Mouse (Mus musculus) forebrain, embryonic 11.5 days (tissue): ENCODE results near the gene Sympk. TPM values are rescaled to one million over a fixed set of nuclear protein-coding genes. Genes with fewer than 3 reads are reported as not detected.

Source experiments
- ATAC-seq: fragments of 200-750 bp; cut with Nextera tagmentation; replicated peaks from 2 replicates; pipeline ENCODE4 v1.8.0; 2017; ENCODE audit warnings: moderate TSS enrichment; ENCODE audit not compliant: low FRiP score
- DNase-seq: peaks from one replicate; pipeline ENCODE4 v3.0.0-alpha.2; 2017; ENCODE audit warnings: low spot score
- H3K27ac ChIP-seq: fragments of 300-500 bp; sonication (generic); 2 replicates; pipeline ENCODE4 v1.5.1; 2014; ENCODE audit warnings: low read depth, low read length
- H3K27me3 ChIP-seq: fragments of 300-500 bp; sonication (generic); 2 replicates; pipeline ENCODE4 v1.6.1; 2014; ENCODE audit warnings: mild to moderate bottlenecking, low read length, mixed read lengths; ENCODE audit not compliant: control insufficient read depth, insufficient read depth
- H3K36me3 ChIP-seq: fragments of 300-500 bp; sonication (generic); 2 replicates; pipeline ENCODE4 v1.6.1; 2014; ENCODE audit warnings: mild to moderate bottlenecking, low read length, moderate library complexity, mixed read lengths; ENCODE audit not compliant: control insufficient read depth, insufficient read depth
- H3K4me1 ChIP-seq: fragments of 300-500 bp; sonication (generic); replicated peaks from 2 replicates; pipeline ENCODE4 v1.6.1; 2014; ENCODE audit warnings: low read length, mixed read lengths; ENCODE audit not compliant: control insufficient read depth, insufficient read depth
- H3K4me2 ChIP-seq: fragments of 300-500 bp; sonication (generic); 2 replicates; pipeline ENCODE4 v1.6.1; 2014; ENCODE audit warnings: low read depth, mild to moderate bottlenecking, low read length, moderate library complexity, mixed read lengths; ENCODE audit not compliant: severe bottlenecking
- H3K4me3 ChIP-seq: fragments of 300-500 bp; sonication (generic); 2 replicates; pipeline ENCODE4 v1.5.1; 2014; ENCODE audit warnings: low read depth, low read length
- H3K9ac ChIP-seq: fragments of 300-500 bp; sonication (generic); 2 replicates; pipeline ENCODE4 v1.6.1; 2014; ENCODE audit warnings: low read length
- H3K9me3 ChIP-seq: fragments of 300-500 bp; sonication (generic); 2 replicates; pipeline ENCODE4 v1.6.1; 2016; ENCODE audit warnings: low read length, mixed read lengths; ENCODE audit not compliant: control insufficient read depth
- WGBS: fragments of 180-500 bp; shearing (Covaris S2); extraction: QIAGEN DNeasy Blood & Tissue Kit; methylation state at CpG from one replicate; pipeline ENCODE4 v1.1.7; 2014; 5-methylcytosine and 5-hydroxymethylcytosine counted together
- polyA plus RNA-seq: library from polyadenylated mRNA; unstranded; fragments of >200 nt; fragmentation: Nextera tagmentation; extraction: Ambion mirVana; gene quantifications from 2 replicates; pipeline ENCODE4 v1.2.1, GENCODE M21; 2014

Sympk gene
- polyA plus RNA-seq, 1 experiment from 2014 or later: 31.0 TPM

GRCm38 (mm10) chr7:19050172-19050571 is 26.0 kb downstream of the Sympk start:
- Histone ChIP-seq H3K4me3 (no peak overlapping the region), H3K36me3 (peaks cover 28% of the 10 kb centered on the region), H3K4me2 (no peak overlapping the region), H3K27me3 (no peaks in the 10 kb centered on the region), H3K4me1 (no peaks in the 10 kb centered on the region), H3K9ac (no peak overlapping the region), H3K9me3 (no peaks in the 10 kb centered on the region), H3K27ac (no peak overlapping the region)
- DNase-seq (no peak), ATAC-seq (no peak)
- WGBS: 86% methylated on average over 8 of the region's 8 CpGs

- no peak for ATAC-seq
- Histone ChIP-seq H3K36me3 (peaks cover 22% of the 10 kb centered on the region), H3K4me3 (no peak overlapping the region), H3K9ac (no peak overlapping the region), H3K27me3 (no peaks in the 10 kb centered on the region), H3K4me2 (no peak overlapping the region), H3K27ac (no peak overlapping the region), H3K9me3 (no peaks in the 10 kb centered on the region), H3K4me1 (no peaks in the 10 kb centered on the region)
- 75% methylated on average over 4 of the region's 4 CpGs for WGBS
- DNase-seq: no peak
These were observed 27.0 kb downstream of the Sympk start for GRCm38 (mm10) chr7:19051161-19051560.

GRCm38 (mm10) chr7:19052345-19053135 is 28.4 kb downstream of the Sympk start:
- WGBS: 90% methylated on average over 15 of the region's 15 CpGs
- H3K36me3 ChIP-seq: peaks cover 19% of the 10 kb centered on the region
- no peak overlapping the region for H3K4me3 ChIP-seq
- no peak overlapping the region for H3K9ac ChIP-seq
- no peak overlapping the region for H3K27ac ChIP-seq
- no peaks in the 10 kb centered on the region for H3K9me3 ChIP-seq
- no peaks in the 10 kb centered on the region for H3K27me3 ChIP-seq
- no peak for ATAC-seq
- DNase-seq: no peak
- no peaks in the 10 kb centered on the region for H3K4me1 ChIP-seq
- H3K4me2 ChIP-seq: no peak overlapping the region

DNA sequence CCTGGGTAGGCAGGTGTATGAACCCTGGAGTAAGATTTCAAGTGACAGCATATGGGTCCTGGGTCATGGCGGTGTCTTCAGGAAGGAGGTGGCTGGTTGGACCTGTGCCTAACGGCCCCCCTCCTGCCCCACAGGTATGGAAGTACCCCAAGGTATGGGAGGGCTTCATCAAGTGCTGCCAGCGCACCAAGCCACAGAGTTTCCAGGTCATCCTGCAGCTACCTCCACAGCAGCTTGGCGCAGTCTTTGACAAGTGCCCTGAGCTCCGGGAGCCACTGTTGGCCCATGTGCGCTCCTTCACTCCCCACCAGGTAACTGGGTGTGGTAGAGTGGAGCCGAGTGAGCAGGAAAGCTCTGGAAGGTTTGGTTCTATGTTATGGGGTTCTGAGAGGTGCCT is 29.0 kb downstream of the Sympk start:
- no peak overlapping the region for H3K27ac ChIP-seq

GRCm38 (mm10) chr7:19054047-19054776 is 30.0 kb downstream of the Sympk start, which contains the start of gene Rsph6a:
Gene Rsph6a (plus strand): TSS chr7:19054690.
- Histone ChIP-seq H3K9me3 (no peaks in the 10 kb centered on the region), H3K4me2 (peak within 1 kb of the TSS; percentile 44; the same call in 1 of the 2 replicates), H3K9ac (peak within 1 kb of the TSS; percentile 29), H3K27me3 (no peaks in the 10 kb centered on the region), H3K4me1 (no peaks in the 10 kb centered on the region), H3K36me3 (peaks cover 14% of the 10 kb centered on the region; the same call in 1 of the 2 replicates), H3K27ac (no peak within 1 kb of the TSS), H3K4me3 (no peak within 1 kb of the TSS; the same call in none of the 2 replicates)
- DNase-seq: peak; percentile 88
- WGBS: 25% methylated on average over 33 of the region's 33 CpGs
- peak; percentile 76 for ATAC-seq

More for the DNA sequence above, 29.0 kb downstream of the Sympk start:
- WGBS: 90% methylated on average over 7 of the region's 7 CpGs
- DNase-seq (no peak), ATAC-seq (no peak)
- peaks cover 18% of the 10 kb centered on the region for H3K36me3 ChIP-seq
- no peaks in the 10 kb centered on the region for H3K9me3 ChIP-seq
- no peak overlapping the region for H3K4me2 ChIP-seq
- H3K9ac ChIP-seq: no peak overlapping the region
- H3K27me3 ChIP-seq: no peaks in the 10 kb centered on the region
- H3K4me3 ChIP-seq: no peak overlapping the region
- H3K4me1 ChIP-seq: no peaks in the 10 kb centered on the region

- no peaks in the 10 kb centered on the region for H3K9me3 ChIP-seq
- H3K4me2 ChIP-seq: peak overlapping the region; percentile 44; the same call in 1 of the 2 replicates
- peaks cover 10% of the 10 kb centered on the region; the same call in 1 of the 2 replicates for H3K36me3 ChIP-seq
- WGBS: 55% methylated on average over 9 of the region's 9 CpGs
- no peaks in the 10 kb centered on the region for H3K4me1 ChIP-seq
- ATAC-seq (no peak), DNase-seq (no peak)
- H3K4me3 ChIP-seq: no peak overlapping the region; the same call in 1 of the 2 replicates
- peak overlapping the region; percentile 29 for H3K9ac ChIP-seq
- no peak overlapping the region for H3K27ac ChIP-seq
- no peaks in the 10 kb centered on the region for H3K27me3 ChIP-seq
These were observed 30.6 kb downstream of the Sympk start for GRCm38 (mm10) chr7:19054777-19055076.

GRCm38 (mm10) chr7:19055108-19055507 is 30.9 kb downstream of the Sympk start:
- Histone ChIP-seq H3K9ac (no peak overlapping the region), H3K9me3 (no peaks in the 10 kb centered on the region), H3K4me3 (no peak overlapping the region), H3K27ac (no peak overlapping the region), H3K36me3 (peaks cover 8% of the 10 kb centered on the region; the same call in 1 of the 2 replicates), H3K27me3 (no peaks in the 10 kb centered on the region), H3K4me2 (no peak overlapping the region), H3K4me1 (no peaks in the 10 kb centered on the region)
- DNase-seq (no peak), ATAC-seq (no peak)
- WGBS: 88% methylated on average over 8 of the region's 8 CpGs

- no peak for DNase-seq
- H3K27ac ChIP-seq: no peak overlapping the region
- no peak overlapping the region for H3K4me2 ChIP-seq
- no peaks in the 10 kb centered on the region for H3K27me3 ChIP-seq
- no peak for ATAC-seq
- H3K4me3 ChIP-seq: no peak overlapping the region
- H3K4me1 ChIP-seq: no peaks in the 10 kb centered on the region
- no peak overlapping the region for H3K9ac ChIP-seq
- no peaks in the 10 kb centered on the region for H3K9me3 ChIP-seq
- H3K36me3 ChIP-seq: no peaks in the 10 kb centered on the region
- 94% methylated on average over 10 of the region's 10 CpGs for WGBS
These were observed 33.2 kb downstream of the Sympk start for GRCm38 (mm10) chr7:19057405-19057804.
